Mouse (Mus musculus) lung, embryonic 14.5 days (tissue): Measurements from ENCODE around the gene Aplp2. TPM values are rescaled to one million over a fixed set of nuclear protein-coding genes. Genes with fewer than 3 reads are reported as not detected.
"Not testable (repeated sequence)": the region's sequence is repeated elsewhere in the genome, so short reads cannot be mapped to it uniquely, and the experiment has no call there.

Experiments
- ATAC-seq: fragments of 200-750 bp; cut with Nextera tagmentation; 2 replicates; pipeline ENCODE4 v1.8.0; 2017; ENCODE audit warnings: mild to moderate bottlenecking, moderate TSS enrichment, moderate library complexity; ENCODE audit not compliant: insufficient read depth
- DNase-seq: peaks from one replicate; pipeline ENCODE4 v3.0.0-alpha.2; 2015
- H3K27ac ChIP-seq: fragments of 300-500 bp; sonication (generic); 2 replicates; pipeline ENCODE4 v1.5.1; 2014; ENCODE audit warnings: low read depth, mild to moderate bottlenecking, moderate library complexity
- H3K27me3 ChIP-seq: fragments of 300-500 bp; sonication (generic); 2 replicates; pipeline ENCODE4 v1.6.1; 2014; ENCODE audit warnings: low read length, control low read depth; ENCODE audit not compliant: insufficient read depth
- H3K36me3 ChIP-seq: fragments of 300-500 bp; sonication (generic); 2 replicates; pipeline ENCODE4 v1.6.1; 2014; ENCODE audit warnings: control low read depth; ENCODE audit not compliant: insufficient read depth
- H3K4me1 ChIP-seq: fragments of 300-500 bp; sonication (generic); 2 replicates; pipeline ENCODE4 v1.6.1; 2014; ENCODE audit warnings: antibody characterized with exemption, control low read depth; ENCODE audit not compliant: insufficient read depth
- H3K4me2 ChIP-seq: fragments of 300-500 bp; sonication (generic); 2 replicates; pipeline ENCODE4 v1.6.1; 2014; ENCODE audit warnings: mild to moderate bottlenecking
- H3K4me3 ChIP-seq: fragments of 300-500 bp; sonication (generic); 2 replicates; pipeline ENCODE4 v1.5.1; 2014; ENCODE audit warnings: low read depth, low read length
- H3K9ac ChIP-seq: fragments of 300-500 bp; sonication (generic); 2 replicates; pipeline ENCODE4 v1.6.1; 2014
- H3K9me3 ChIP-seq: fragments of 300-500 bp; sonication (generic); 2 replicates; pipeline ENCODE4 v1.6.1; 2016; ENCODE audit warnings: low read depth, low read length, control low read depth
- CTCF ChIP-seq: IDR thresholded peaks from 2 replicates; pipeline ENCODE4 v1.5.1; 2016; ENCODE audit warnings: antibody characterized with exemption, low read depth
- WGBS: fragments of 180-500 bp; shearing (Covaris S2); extraction: QIAGEN DNeasy Blood & Tissue Kit; methylation state at CpG from one replicate; pipeline ENCODE4 v1.1.7; 2014; 5-methylcytosine and 5-hydroxymethylcytosine counted together
- polyA plus RNA-seq: library from polyadenylated mRNA; unstranded; fragments of >200 nt; fragmentation: Nextera tagmentation; extraction: Ambion mirVana; gene quantifications from 2 replicates; pipeline ENCODE4 v1.2.1, GENCODE M21; 2014

Gene Aplp2
- polyA plus RNA-seq, 1 experiment from 2014 or later = 390 TPM

DNA sequence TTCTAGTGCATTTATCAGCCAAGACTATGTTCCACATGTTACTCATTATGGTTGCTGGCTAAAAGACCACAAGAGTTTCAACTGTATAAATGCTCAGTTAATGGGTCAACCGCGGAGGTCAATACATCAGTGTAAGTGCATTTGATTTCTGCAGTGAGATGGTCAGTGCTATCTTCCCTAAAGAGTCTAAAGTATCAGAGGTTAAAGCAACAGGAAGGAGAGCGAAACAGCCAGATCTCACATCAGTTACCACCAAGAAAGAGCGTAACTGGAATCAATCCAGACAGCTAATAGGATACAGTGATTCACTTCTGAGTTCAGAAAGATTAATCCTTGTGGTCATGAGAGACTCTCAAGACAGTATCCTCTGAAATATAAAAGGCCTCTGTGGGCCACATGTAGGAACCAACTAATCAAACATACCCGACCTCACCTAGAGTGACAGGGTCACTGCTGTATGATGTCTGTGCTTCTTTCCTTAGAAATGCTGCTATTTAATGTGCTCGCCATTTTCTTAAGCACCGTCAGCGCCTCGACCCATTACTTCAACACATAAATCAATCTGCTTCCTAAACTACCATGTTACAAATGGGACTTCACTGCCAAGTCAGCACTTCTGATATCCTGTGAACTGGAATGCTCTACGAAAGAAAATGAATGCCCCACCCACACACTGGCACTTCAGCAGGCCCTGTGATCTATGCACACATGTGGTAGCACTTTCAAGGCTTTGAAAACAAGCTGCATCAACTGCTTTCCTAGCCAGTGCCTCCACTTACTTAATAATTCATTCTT, 30.1 kb downstream of the Aplp2 start:
- ATAC-seq (no peak), DNase-seq (peak; percentile 26)
- Histone ChIP-seq H3K4me3 (no peak overlapping the region), H3K27ac (no peak overlapping the region), H3K36me3 (peaks cover 7% of the 10 kb centered on the region; the same call in 1 of the 2 replicates), H3K9me3 (no peaks in the 10 kb centered on the region), H3K9ac (no peak overlapping the region), H3K4me2 (no peak overlapping the region), H3K27me3 (no peaks in the 10 kb centered on the region), H3K4me1 (peaks cover 14% of the 10 kb centered on the region; the same call in 1 of the 2 replicates)
- no peak for TF ChIP-seq CTCF
- 53% methylated on average over 10 of the region's 10 CpGs for WGBS

DNA sequence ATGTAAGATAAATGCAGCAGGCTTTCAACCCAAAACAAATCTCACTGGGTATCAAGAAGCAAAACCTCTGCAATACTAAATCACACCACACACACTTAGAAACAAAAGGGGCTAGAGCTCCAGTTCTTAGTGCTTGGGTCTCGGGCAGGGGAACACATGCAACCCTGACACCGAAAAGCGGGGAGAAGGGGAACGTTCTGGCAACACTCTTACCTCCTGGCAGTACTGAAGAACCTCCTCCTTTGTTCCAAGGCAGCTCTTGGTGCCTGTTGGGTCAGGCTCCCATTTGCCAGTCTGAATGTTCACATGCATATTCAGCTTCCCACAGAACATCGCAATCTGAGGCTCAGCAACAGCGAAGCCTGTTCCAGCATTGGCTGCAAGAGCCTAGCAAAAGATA, 33.9 kb downstream of the Aplp2 start:
- ATAC-seq (no peak), DNase-seq (no peak)
- Histone ChIP-seq H3K4me3 (no peak overlapping the region), H3K27ac (no peak overlapping the region), H3K9me3 (no peaks in the 10 kb centered on the region), H3K4me2 (no peak overlapping the region), H3K27me3 (no peaks in the 10 kb centered on the region), H3K9ac (no peak overlapping the region), H3K4me1 (peaks cover 10% of the 10 kb centered on the region), H3K36me3 (peaks cover 33% of the 10 kb centered on the region)
- 89% methylated on average over 6 of the region's 6 CpGs for WGBS
- TF ChIP-seq CTCF = no peak

DNA sequence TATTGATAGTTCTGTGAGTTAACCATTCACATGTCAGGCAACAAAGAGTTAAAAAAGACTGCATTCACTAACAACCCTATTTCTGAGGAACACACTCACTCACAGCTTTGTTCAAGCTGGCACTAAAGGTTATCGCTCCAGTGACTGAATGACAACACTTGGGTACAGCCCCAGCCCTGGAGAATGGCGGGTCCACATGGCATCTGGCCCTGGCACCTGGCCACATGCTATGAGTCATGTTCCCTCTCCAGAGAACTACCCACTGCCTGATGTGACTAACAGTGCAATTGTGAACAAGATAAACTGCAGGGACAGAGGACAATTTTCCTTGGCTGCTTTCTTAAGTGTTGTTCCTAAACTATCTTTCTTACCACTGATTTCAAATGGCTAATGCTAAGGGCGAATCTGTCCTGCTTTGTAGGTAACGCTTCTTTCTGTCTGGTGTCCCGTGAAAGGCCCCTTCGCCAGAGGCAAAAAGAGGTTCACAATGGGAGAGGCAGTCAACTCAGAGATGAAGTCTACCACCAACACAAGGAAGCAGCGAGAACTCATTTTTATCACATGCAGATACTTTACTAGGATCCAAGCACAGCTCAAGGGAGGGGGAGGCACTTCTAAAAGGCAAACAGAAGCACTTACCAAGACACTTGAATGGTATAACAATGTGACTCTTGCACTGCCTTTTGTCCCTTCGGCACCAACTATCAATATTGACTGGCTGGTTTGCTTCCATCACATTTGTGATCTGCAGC, 35.1 kb downstream of the Aplp2 start:
- Histone ChIP-seq H3K4me1 (peaks cover 3% of the 10 kb centered on the region), H3K4me2 (no peak overlapping the region), H3K27me3 (no peaks in the 10 kb centered on the region), H3K27ac (peak overlapping the region; percentile 20; the same call in 1 of the 2 replicates), H3K9me3 (no peaks in the 10 kb centered on the region), H3K4me3 (no peak overlapping the region), H3K36me3 (peaks cover 38% of the 10 kb centered on the region), H3K9ac (no peak overlapping the region)
- no peak for TF ChIP-seq CTCF
- WGBS = 67% methylated on average over 8 of the region's 8 CpGs
- DNase-seq (peak; percentile 75), ATAC-seq (peak; percentile 71)

DNA sequence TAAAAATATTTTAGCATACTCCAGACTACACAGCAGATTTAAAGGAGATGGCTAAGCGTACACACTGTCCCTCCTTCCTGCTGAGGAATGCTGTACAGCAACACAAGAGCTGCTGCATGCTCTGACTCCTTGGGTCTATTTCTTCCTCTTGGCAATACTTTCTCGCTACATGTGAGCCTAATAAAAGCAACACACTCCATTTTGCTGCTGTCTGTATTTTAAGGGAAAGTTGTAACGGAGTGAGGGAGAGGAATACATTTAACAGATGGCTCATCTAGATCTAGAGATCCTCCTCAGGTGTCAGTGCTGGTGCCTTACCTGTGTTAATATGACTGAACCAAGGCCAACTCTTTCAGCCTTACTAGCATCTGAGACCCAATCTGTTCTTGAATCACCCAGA, 35.6 kb downstream of the Aplp2 start:
- 76% methylated on average over 3 of the region's 3 CpGs for WGBS
- H3K9ac ChIP-seq = no peak overlapping the region

DNA sequence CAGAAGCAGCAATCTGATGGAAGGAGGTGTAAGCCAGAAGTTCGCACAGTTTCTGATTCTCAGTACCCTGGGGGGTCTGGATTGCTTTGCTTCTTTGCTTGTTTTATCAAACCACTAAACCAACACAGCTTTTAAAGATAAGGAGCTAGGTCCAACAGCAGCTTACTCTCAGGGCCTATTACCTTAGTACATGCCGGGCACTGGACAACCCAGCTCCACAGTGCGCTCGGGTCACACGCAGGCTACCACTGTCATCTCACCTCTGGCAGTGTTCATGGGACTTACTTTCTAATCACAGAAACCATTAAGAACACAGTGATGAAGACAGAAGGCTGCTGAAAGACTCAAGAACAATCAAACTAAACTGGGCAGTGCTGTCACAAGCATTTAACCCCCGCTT, 36.3 kb downstream of the Aplp2 start:
- Histone ChIP-seq H3K27ac (no peak overlapping the region), H3K4me1 (no peaks in the 10 kb centered on the region; the same call in 1 of the 2 replicates), H3K9ac (no peak overlapping the region), H3K4me3 (no peak overlapping the region), H3K36me3 (peaks cover 48% of the 10 kb centered on the region), H3K9me3 (no peaks in the 10 kb centered on the region), H3K4me2 (no peak overlapping the region), H3K27me3 (no peaks in the 10 kb centered on the region)
- no peak for TF ChIP-seq CTCF
- ATAC-seq = no peak
- no peak for DNase-seq
- 75% methylated on average over 6 of the region's 6 CpGs for WGBS

More for the DNA sequence above, 35.6 kb downstream of the Aplp2 start:
- Histone ChIP-seq H3K36me3 (peaks cover 43% of the 10 kb centered on the region), H3K4me3 (no peak overlapping the region), H3K9me3 (no peaks in the 10 kb centered on the region), H3K27ac (peak overlapping the region; percentile 20; the same call in 1 of the 2 replicates), H3K27me3 (no peaks in the 10 kb centered on the region), H3K4me1 (no peaks in the 10 kb centered on the region; the same call in 1 of the 2 replicates), H3K4me2 (no peak overlapping the region)
- DNase-seq = no peak
- ATAC-seq = no peak
- no peak for TF ChIP-seq CTCF

DNA sequence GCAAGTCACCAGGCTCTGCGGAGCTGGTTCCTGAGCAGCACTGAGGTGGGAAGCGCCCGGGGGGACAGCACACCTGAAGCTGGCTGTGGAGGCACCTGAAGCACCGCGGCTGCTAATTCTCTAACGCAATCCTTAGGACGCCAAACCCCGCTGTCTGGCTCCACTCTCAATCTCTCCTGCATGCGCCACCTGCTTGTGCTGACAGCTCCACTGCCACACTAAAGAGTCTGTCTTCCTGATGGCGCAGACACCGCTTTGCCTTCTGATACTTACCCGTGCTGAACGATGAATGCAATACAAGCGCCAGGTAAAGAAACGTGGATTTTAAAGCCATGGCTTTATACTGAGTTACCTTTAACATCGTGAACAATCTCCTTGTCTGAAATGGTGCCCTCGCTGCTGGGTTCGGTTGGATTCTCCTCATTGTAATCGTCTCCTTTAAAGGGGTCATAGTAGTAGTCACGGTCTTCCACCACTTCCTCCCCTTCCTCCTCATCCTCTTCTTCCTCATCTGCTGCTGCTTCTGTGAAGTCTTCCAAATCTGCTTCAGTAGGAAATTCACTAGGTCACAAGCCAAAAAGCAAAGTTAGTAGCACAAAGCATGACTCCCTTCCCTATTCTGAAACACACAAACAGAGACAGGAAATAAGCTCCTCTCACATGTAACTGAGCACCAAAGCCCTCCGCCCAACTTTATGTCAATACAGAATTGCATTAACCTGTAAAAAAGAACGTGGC, 43.1 kb downstream of the Aplp2 start:
- H3K4me2 ChIP-seq = no peak overlapping the region
- no peaks in the 10 kb centered on the region for H3K27me3 ChIP-seq
- TF ChIP-seq CTCF = no peak
- DNase-seq (no peak), ATAC-seq (no peak)
- H3K36me3 ChIP-seq = peaks cover 73% of the 10 kb centered on the region
- no peak overlapping the region for H3K27ac ChIP-seq
- H3K9ac ChIP-seq = no peak overlapping the region
- no peaks in the 10 kb centered on the region for H3K9me3 ChIP-seq
- no peak overlapping the region for H3K4me3 ChIP-seq
- no peaks in the 10 kb centered on the region for H3K4me1 ChIP-seq
- WGBS = 90% methylated on average over 22 of the region's 22 CpGs

DNA sequence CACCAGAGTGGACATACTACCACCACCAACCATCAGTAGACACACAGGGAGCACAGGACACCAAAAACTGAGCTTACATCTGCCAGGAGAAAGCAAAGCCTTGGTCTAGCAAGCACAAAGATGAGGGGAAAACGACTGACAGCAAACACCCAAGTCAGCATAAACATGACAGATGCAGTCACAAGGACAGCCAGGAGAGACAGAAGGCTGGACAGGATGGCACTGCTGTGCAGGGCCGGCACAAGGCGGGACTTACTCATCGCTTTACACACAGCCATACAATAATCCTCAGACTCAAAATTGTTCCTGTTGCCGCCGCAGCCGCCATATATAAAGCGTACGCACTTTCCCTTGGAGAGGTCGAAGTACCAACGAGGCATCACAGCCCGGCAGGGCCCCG, 44.3 kb downstream of the Aplp2 start:
- no peak overlapping the region for H3K4me2 ChIP-seq
- no peak overlapping the region for H3K9ac ChIP-seq
- ATAC-seq = no peak
- DNase-seq = no peak
- peaks cover 82% of the 10 kb centered on the region for H3K36me3 ChIP-seq
- TF ChIP-seq CTCF = no peak
- H3K9me3 ChIP-seq = no peaks in the 10 kb centered on the region
- no peaks in the 10 kb centered on the region for H3K4me1 ChIP-seq
- H3K4me3 ChIP-seq = no peak overlapping the region
- 86% methylated on average over 13 of the region's 13 CpGs for WGBS
- no peak overlapping the region for H3K27ac ChIP-seq
- H3K27me3 ChIP-seq = no peaks in the 10 kb centered on the region

DNA sequence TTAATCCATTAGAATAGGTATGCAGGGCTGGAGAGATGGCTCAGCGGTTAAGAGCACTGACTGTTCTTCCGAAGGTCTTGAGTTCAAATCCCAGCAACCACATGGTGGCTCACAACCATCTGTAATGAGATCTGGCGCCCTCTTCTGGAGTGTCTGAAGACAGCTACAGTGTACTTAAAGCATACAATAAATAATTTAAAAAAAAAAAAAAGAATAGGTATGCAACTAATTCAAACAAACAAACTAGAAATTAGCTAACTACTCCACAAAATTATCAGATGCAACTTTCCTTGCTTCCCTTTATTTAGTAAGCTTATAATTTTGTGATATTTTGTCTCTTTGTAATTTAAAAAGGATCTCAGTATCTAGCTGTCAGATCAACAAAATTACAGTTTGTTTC, 46.1 kb downstream of the Aplp2 start:
- not testable (repeated sequence) for H3K27ac ChIP-seq, H3K4me2 ChIP-seq, DNase-seq, H3K9me3 ChIP-seq, H3K27me3 ChIP-seq, H3K4me1 ChIP-seq, H3K4me3 ChIP-seq, ATAC-seq, H3K9ac ChIP-seq
- WGBS = 82% methylated on average over 3 of the region's 3 CpGs
- peaks cover 86% of the 10 kb centered on the region for H3K36me3 ChIP-seq
